Mouse (Mus musculus) midbrain, embryonic 10.5 days (tissue): ENCODE measurements around the gene Rnf40. TPM values are rescaled to one million over a fixed set of nuclear protein-coding genes. Genes with fewer than 3 reads are reported as not detected.
"Not testable (repeated sequence)": the region's sequence is repeated elsewhere in the genome, so short reads cannot be mapped to it uniquely, and the experiment has no call there.

Experiments
- DNase-seq: peaks from one replicate; pipeline ENCODE4 v3.0.0-alpha.2; 2017; ENCODE audit warnings: low spot score
- H3K27ac ChIP-seq: fragments of 300-500 bp; sonication (generic); replicated peaks from 2 replicates; pipeline ENCODE4 v1.5.1; 2016; ENCODE audit warnings: mild to moderate bottlenecking
- H3K27me3 ChIP-seq: fragments of 300-500 bp; sonication (generic); 2 replicates; pipeline ENCODE4 v1.6.1; 2016; ENCODE audit warnings: low read depth, mild to moderate bottlenecking; ENCODE audit not compliant: poor library complexity, severe bottlenecking
- H3K36me3 ChIP-seq: fragments of 300-500 bp; sonication (generic); 2 replicates; pipeline ENCODE4 v1.6.1; 2016; ENCODE audit warnings: mild to moderate bottlenecking, moderate library complexity
- H3K4me1 ChIP-seq: fragments of 300-500 bp; sonication (generic); 2 replicates; pipeline ENCODE4 v1.6.1; 2016
- H3K4me3 ChIP-seq: fragments of 300-500 bp; sonication (generic); 2 replicates; pipeline ENCODE4 v1.5.1; 2016; ENCODE audit warnings: mild to moderate bottlenecking, moderate library complexity
- H3K9me3 ChIP-seq: fragments of 300-500 bp; sonication (generic); replicated peaks from 2 replicates; pipeline ENCODE4 v1.6.1; 2016; ENCODE audit warnings: mild to moderate bottlenecking
- WGBS: fragments of 180-500 bp; shearing (Covaris S2); methylation state at CpG from one replicate; pipeline ENCODE4 v1.1.7; 2016; 5-methylcytosine and 5-hydroxymethylcytosine counted together
- polyA plus RNA-seq: library from polyadenylated mRNA; unstranded; fragments of >200 nt; fragmentation: Nextera tagmentation; extraction: Ambion mirVana; gene quantifications from 2 replicates; pipeline ENCODE4 v1.2.1, GENCODE M21; 2016

Gene Rnf40
- polyA plus RNA-seq, 1 experiment from 2014 or later, result 56.7 TPM

DNA sequence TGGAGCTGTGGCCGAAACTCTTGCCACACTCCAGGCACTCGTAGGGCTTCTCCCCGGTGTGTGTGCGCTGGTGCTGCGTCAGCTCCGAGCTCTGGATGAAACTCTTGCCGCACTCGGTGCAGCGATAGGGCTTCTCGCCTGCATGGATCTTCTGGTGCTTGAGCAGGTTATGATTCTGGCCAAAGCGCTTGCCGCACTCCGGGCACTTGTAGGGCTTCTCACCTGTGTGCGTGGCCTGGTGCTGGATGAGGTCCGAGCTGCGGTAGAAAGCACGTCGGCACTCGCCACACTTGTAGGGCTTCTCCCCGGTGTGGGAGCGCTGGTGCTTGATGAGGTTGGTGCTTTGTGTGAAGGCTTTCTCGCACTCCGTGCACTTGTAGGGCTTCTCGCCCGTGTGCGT lies 23.0 kb downstream of the Rnf40 start:
- DNase-seq, result no peak
- no peak overlapping the region for H3K27ac ChIP-seq
- 97% methylated on average over 26 of the region's 26 CpGs for WGBS
- H3K4me3 ChIP-seq, result peak overlapping the region; percentile 3; the same call in 1 of the 2 replicates
- no peaks in the 10 kb centered on the region; the same call in 1 of the 2 replicates for H3K9me3 ChIP-seq
- no peaks in the 10 kb centered on the region for H3K27me3 ChIP-seq
- peaks cover 69% of the 10 kb centered on the region for H3K36me3 ChIP-seq
- H3K4me1 ChIP-seq, result peaks cover 25% of the 10 kb centered on the region

DNA sequence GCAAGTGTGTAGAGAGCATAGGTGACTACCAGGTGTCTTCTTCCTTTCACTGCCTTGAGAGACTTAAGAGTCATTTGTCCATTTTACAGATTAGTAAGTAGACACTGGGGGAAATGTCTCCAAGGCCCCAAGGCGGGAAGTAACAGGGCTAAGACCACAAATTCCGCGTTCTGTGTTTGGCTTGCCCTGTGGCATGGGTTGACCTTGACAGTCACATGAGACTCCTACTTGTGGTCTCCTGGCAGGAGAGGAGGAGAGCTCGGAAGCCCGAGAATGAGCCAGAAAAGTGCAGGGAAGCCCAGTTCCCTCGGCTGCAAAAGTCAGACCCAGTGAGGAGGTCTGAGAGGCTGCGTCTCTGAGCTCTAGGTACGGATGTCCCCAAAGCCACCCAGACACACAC lies 24.9 kb downstream of the Rnf40 start:
- H3K27ac ChIP-seq, result 0 out of 2 replicates have a peak overlapping the region, but pooled peaks have one; percentile 96
- H3K4me3 ChIP-seq, result peak overlapping the region; percentile 88
- H3K27me3 ChIP-seq, result no peaks in the 10 kb centered on the region
- peaks cover 31% of the 10 kb centered on the region for H3K4me1 ChIP-seq
- H3K9me3 ChIP-seq, result peaks cover 5% of the 10 kb centered on the region; the same call in 1 of the 2 replicates
- no peak for DNase-seq
- WGBS, result 89% methylated on average over 8 of the region's 8 CpGs
- peaks cover 55% of the 10 kb centered on the region for H3K36me3 ChIP-seq

- no peaks in the 10 kb centered on the region for H3K27me3 ChIP-seq
- no peak for DNase-seq
- peaks cover 49% of the 10 kb centered on the region for H3K36me3 ChIP-seq
- 24% methylated on average over 8 of the region's 8 CpGs for WGBS
- peaks cover 5% of the 10 kb centered on the region; the same call in 1 of the 2 replicates for H3K9me3 ChIP-seq
- H3K27ac ChIP-seq, result peak overlapping the region; percentile 96
- peaks cover 31% of the 10 kb centered on the region for H3K4me1 ChIP-seq
- H3K4me3 ChIP-seq, result peak overlapping the region; percentile 88
Observed at GRCm38 (mm10) chr7:127614091-127614490, 25.5 kb downstream of the Rnf40 start.

DNA sequence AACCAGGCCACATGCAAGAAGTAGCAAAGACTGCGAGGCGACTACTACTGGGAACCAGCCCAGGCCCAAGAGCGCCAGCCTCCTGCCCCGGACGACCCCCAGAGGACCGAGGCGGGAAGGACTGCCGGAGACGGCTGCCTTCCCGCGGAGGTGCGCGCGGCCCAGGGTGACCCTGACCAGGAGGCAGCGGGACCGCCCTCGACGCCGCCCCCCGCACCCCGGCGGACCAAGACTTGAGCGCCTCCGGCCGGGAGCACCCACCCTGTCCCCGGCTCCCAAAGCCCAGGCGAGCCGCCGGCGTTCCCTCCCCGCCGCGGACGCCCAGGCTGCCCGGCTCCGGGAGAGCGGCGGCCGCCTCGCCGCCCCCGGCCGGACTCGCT lies 25.9 kb downstream of the Rnf40 start:
- Histone ChIP-seq H3K9me3 (peaks cover 5% of the 10 kb centered on the region; the same call in 1 of the 2 replicates), H3K4me3 (peak overlapping the region; percentile 88), H3K27me3 (no peaks in the 10 kb centered on the region), H3K36me3 (peaks cover 45% of the 10 kb centered on the region), H3K4me1 (peaks cover 31% of the 10 kb centered on the region), H3K27ac (peak overlapping the region; percentile 96)
- DNase-seq, result peak; percentile 59
- 0% methylated on average over 40 of the region's 44 CpGs for WGBS

DNA sequence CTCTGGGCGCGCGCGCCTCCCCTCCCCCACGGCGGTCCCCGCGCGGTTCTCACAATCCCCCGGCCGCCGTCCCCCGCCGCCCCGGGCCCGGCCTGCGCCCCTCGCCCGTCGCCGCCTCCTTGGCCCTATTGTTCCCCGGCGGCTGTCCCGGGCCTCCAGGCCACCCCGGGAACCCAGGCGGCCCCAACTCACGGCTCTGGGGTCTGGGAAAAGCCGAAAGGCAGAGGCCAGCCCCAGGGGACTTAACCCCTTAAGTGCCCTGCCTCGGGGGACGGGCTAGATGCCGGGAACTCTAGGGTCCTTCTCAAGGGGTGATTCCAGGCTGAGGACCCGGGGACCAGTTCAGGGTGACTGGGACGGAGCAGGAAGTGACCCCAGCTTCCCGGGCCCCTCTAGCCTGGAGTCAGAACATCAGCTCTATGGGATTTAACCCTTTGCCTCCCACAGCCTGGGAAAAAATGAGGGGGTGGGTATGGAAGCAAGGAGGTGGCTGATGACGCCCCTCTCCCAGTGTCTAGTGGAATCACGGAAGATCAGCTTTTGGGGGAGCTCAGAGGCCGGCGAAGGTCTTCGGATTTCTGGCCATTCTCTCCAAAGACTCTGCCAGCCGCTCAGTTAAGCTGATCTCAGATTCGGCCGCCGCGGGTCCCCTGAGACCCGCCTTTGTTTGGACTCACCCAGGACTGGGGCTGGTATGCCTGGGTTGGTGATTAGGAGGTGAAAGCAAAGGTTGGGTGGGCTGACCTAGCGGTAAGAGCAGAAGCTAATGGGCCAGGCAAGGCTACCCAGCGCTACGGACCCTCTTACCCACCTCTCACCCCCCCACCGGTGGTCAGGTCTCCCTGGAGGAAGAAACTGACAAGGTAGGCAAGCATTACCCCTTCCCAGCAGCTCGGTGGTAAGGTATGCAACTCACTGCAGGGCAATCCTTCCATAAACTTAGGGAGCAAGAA lies 26.6 kb downstream of the Rnf40 start, which contains the start of gene Zfp629:
Zfp629 (minus strand) TSS at position 907 of the 953 bp plus-strand sequence.
- Histone ChIP-seq H3K36me3 (peaks cover 38% of the 10 kb centered on the region), H3K9me3 (peaks cover 5% of the 10 kb centered on the region; the same call in 1 of the 2 replicates), H3K4me1 (peaks cover 31% of the 10 kb centered on the region), H3K27me3 (no peaks in the 10 kb centered on the region), H3K27ac (peak within 1 kb of the TSS; percentile 96), H3K4me3 (peak within 1 kb of the TSS; percentile 88)
- peak; percentile 90 for DNase-seq
- under 1% methylated on average over 47 of the region's 50 CpGs for WGBS

DNA sequence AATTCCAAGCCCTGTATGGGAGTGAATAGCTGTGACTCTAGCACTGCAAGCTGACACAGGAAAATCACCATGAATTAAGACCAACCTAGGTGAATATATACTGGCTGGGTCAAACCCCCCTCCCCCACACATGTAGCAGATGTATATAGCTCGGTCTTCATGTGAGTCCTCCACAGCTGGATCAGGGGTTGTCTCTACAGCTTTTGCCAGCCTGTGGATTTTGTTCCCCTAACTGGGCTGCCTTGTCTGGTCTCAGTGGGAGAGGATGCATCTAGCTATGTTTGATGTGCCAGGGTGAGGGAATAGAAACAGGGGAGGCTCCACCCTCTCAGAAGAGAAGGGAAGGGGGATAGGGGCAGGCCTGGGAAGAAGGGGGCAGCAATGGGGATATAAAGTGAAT lies 27.8 kb downstream of the Rnf40 start:
- no peak for DNase-seq
- H3K4me3 ChIP-seq, result peak overlapping the region; percentile 18; the same call in 1 of the 2 replicates
- no peaks in the 10 kb centered on the region for H3K27me3 ChIP-seq
- peaks cover 5% of the 10 kb centered on the region; the same call in 1 of the 2 replicates for H3K9me3 ChIP-seq
- peaks cover 26% of the 10 kb centered on the region for H3K36me3 ChIP-seq
- WGBS, result 83% methylated on average over 1 of the region's 1 CpGs
- no peak overlapping the region; the same call in 1 of the 2 replicates for H3K27ac ChIP-seq
- H3K4me1 ChIP-seq, result peaks cover 31% of the 10 kb centered on the region

DNA sequence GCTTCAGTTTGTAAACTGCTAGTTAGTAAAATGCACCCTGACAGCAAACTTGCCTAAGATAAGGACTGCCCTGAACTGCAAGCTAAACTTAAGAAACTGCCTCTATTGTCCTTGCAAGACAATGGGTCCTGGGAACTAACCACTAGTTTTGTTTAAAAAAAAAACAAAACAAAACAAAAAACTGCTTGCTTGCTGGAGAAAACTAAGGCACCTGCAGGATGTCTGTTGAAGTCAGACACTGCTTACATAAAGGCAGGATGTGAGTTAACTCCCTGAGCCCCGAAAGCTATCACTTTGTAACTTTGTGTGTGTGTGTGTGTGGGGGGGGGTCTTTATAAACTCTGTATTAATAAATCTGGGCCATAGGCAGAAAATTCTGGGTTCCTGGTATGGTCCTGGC lies 28.3 kb downstream of the Rnf40 start:
- peaks cover 5% of the 10 kb centered on the region; the same call in 1 of the 2 replicates for H3K9me3 ChIP-seq
- H3K36me3 ChIP-seq, result peaks cover 21% of the 10 kb centered on the region
- 73% methylated on average over 1 of the region's 1 CpGs for WGBS
- H3K4me1 ChIP-seq, result peaks cover 31% of the 10 kb centered on the region
- H3K27ac ChIP-seq, result no peak overlapping the region
- no peak overlapping the region for H3K4me3 ChIP-seq
- H3K27me3 ChIP-seq, result no peaks in the 10 kb centered on the region
- no peak for DNase-seq

DNA sequence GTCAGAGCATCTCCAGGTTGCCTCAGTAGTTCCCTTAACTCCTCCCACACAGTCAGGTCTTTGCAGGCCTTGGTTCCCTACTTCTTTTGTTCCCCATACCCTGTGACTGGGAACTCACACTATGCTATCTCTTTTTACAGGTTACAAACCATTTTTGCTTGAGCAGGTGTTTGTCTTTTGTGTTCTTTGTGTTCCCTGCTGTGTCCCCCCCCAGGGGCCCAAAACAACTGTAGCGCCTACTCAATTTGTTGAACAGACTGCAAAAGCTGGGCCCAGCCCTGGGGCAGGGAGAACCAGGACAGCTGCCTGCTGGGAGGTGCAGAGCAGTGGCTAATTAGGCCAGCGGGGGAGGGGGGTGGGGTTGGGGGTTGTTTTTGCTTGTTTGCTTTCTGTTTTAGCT lies 29.4 kb downstream of the Rnf40 start:
- DNase-seq, result no peak
- peaks cover 10% of the 10 kb centered on the region for H3K36me3 ChIP-seq
- no peak overlapping the region for H3K27ac ChIP-seq
- H3K4me3 ChIP-seq, result no peak overlapping the region
- no peaks in the 10 kb centered on the region for H3K27me3 ChIP-seq
- H3K4me1 ChIP-seq, result peaks cover 31% of the 10 kb centered on the region
- 0 out of 2 replicates have a peak, but pooled peaks cover 5% of the 10 kb centered on the region for H3K9me3 ChIP-seq
- 50% methylated on average over 2 of the region's 2 CpGs for WGBS

DNA sequence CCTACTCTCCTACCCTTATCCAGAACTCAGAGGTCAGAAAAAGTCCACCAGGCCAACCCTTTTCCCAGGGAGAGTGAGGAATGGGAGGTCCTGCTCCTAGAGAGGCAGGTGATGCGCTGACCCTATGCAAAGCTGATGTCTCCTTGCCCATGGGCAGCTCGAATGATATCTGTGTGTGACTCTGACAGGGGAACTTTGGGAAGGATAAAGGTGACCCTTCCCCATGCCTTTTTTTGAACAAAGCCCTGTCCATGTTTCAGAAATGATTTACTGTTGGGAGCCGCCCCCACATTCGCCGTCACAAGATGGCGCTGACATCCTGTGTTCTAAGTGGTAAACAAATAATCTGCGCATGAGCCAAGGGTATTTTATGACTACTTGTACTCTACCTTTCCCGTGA lies 29.8 kb downstream of the Rnf40 start:
- H3K4me3 ChIP-seq, H3K27ac ChIP-seq, H3K36me3 ChIP-seq, H3K27me3 ChIP-seq, DNase-seq, H3K9me3 ChIP-seq: not testable (repeated sequence)
- WGBS, result 87% methylated on average over 7 of the region's 8 CpGs
- peaks cover 27% of the 10 kb centered on the region for H3K4me1 ChIP-seq

- 98% methylated on average over 7 of the region's 7 CpGs for WGBS
- Histone ChIP-seq H3K27ac (no peak overlapping the region), H3K4me1 (no peaks in the 10 kb centered on the region), H3K4me3 (no peak overlapping the region), H3K9me3 (peaks cover 7% of the 10 kb centered on the region), H3K36me3 (no peaks in the 10 kb centered on the region), H3K27me3 (no peaks in the 10 kb centered on the region)
- no peak for DNase-seq
Observed at GRCm38 (mm10) chr7:127626039-127626438, 37.5 kb downstream of the Rnf40 start.

DNA sequence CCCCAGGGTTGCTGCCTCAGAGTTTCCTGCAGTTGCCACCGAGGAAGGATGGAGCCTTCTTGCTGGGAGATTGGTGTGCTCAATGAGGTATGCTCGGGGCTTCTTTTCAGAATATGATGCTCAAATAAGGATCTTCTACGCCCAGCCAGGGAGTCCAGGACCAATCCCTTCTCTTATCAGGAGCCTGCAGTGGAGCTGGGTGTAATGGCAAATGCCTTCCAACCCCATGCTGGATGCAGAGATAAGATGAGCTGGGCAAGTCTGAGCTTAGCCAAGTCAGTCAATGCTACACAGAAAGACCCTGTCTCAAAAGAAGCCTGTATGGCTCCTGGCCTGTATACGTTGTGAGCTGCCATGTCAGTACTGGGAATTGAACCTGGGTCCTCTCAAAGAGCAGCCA lies 37.9 kb downstream of the Rnf40 start:
- Histone ChIP-seq H3K4me1 (no peaks in the 10 kb centered on the region), H3K9me3 (peaks cover 7% of the 10 kb centered on the region), H3K36me3 (no peaks in the 10 kb centered on the region), H3K27me3 (no peaks in the 10 kb centered on the region), H3K4me3 (no peak overlapping the region), H3K27ac (no peak overlapping the region)
- 86% methylated on average over 4 of the region's 4 CpGs for WGBS
- no peak for DNase-seq

GRCm38 (mm10) chr7:127628646-127629045 lies 40.1 kb downstream of the Rnf40 start:
- no peaks in the 10 kb centered on the region for H3K4me1 ChIP-seq
- H3K9me3 ChIP-seq, result peaks cover 7% of the 10 kb centered on the region
- no peak overlapping the region for H3K4me3 ChIP-seq
- no peak for DNase-seq
- H3K27me3 ChIP-seq, result no peaks in the 10 kb centered on the region
- no peaks in the 10 kb centered on the region for H3K36me3 ChIP-seq
- 84% methylated on average over 5 of the region's 5 CpGs for WGBS
- H3K27ac ChIP-seq, result no peak overlapping the region

DNA sequence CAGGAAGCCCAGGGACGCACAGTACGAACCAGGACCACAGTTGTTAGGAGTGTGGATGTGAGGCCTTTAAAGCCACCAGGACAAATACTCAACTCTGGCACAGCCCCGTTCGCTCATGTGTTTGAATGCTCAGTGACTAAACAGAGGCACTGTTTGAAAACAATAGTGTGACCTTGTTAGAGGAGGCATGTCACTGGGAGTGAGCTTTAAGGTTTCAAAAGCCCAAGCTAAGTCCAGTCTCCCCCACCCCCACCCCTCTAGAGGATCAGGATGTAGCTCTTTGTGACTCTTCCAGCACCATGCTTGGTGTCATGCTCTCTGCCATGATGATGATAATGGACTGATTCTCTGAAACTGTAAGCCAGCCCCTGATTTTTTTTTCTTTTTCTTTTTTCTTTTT lies 42.8 kb downstream of the Rnf40 start:
- 74% methylated on average over 4 of the region's 4 CpGs for WGBS

More for the DNA sequence above, 42.8 kb downstream of the Rnf40 start:
- Histone ChIP-seq H3K4me3 (no peak overlapping the region), H3K27me3 (peaks cover 7% of the 10 kb centered on the region; the same call in 1 of the 2 replicates), H3K9me3 (peaks cover 2% of the 10 kb centered on the region), H3K27ac (no peak overlapping the region), H3K36me3 (no peaks in the 10 kb centered on the region), H3K4me1 (no peaks in the 10 kb centered on the region)
- DNase-seq, result no peak
